Mouse (Mus musculus) ovary, adult 18-20 months (tissue): ENCODE data around the gene Fbxw7.
"Not testable (repeated sequence)": the region's sequence is repeated elsewhere in the genome, so short reads cannot be mapped to it uniquely, and the experiment has no call there.

Experiments
- DNase-seq: peaks from one replicate; pipeline ENCODE4 v3.0.0; 2022; ENCODE audit warnings: low spot score, mixed read lengths

Gene Fbxw7

GRCm38 (mm10) chr3:84827617-84828016, 12.5 kb downstream of the Fbxw7 start:
- DNase-seq = no peak

GRCm38 (mm10) chr3:84829366-84829765, 14.3 kb downstream of the Fbxw7 start:
- DNase-seq = no peak

GRCm38 (mm10) chr3:84836029-84836428, 21.0 kb downstream of the Fbxw7 start:
- DNase-seq = no peak

GRCm38 (mm10) chr3:84837984-84838383, 22.9 kb downstream of the Fbxw7 start:
- DNase-seq = no peak

- no peak for DNase-seq
These were observed 24.4 kb downstream of the Fbxw7 start for GRCm38 (mm10) chr3:84839499-84839898.

GRCm38 (mm10) chr3:84841271-84841670, 26.2 kb downstream of the Fbxw7 start:
- DNase-seq = no peak

GRCm38 (mm10) chr3:84842793-84843192, 27.7 kb downstream of the Fbxw7 start:
- no peak for DNase-seq

GRCm38 (mm10) chr3:84843594-84843993, 28.5 kb downstream of the Fbxw7 start:
- DNase-seq = no peak

GRCm38 (mm10) chr3:84848798-84849197, 33.7 kb downstream of the Fbxw7 start:
- no peak for DNase-seq

- no peak for DNase-seq
These were observed 35.4 kb downstream of the Fbxw7 start for GRCm38 (mm10) chr3:84850418-84850817.

- DNase-seq = no peak
These were observed 36.7 kb downstream of the Fbxw7 start for GRCm38 (mm10) chr3:84851801-84852200.

- DNase-seq = no peak
These were observed 37.8 kb downstream of the Fbxw7 start for GRCm38 (mm10) chr3:84852877-84853276.

- no peak for DNase-seq
These were observed 39.4 kb downstream of the Fbxw7 start for GRCm38 (mm10) chr3:84854440-84854839.

GRCm38 (mm10) chr3:84860669-84861068, 45.6 kb downstream of the Fbxw7 start:
- DNase-seq = no peak

GRCm38 (mm10) chr3:84861817-84862216, 46.7 kb downstream of the Fbxw7 start:
- not testable (repeated sequence) for DNase-seq

GRCm38 (mm10) chr3:84865684-84866083, 50.6 kb downstream of the Fbxw7 start:
- no peak for DNase-seq

- DNase-seq = no peak
These were observed 51.8 kb downstream of the Fbxw7 start for GRCm38 (mm10) chr3:84866866-84867265.

- DNase-seq = no peak
These were observed 52.4 kb downstream of the Fbxw7 start for GRCm38 (mm10) chr3:84867434-84867975.

GRCm38 (mm10) chr3:84867991-84868390, 52.9 kb downstream of the Fbxw7 start:
- DNase-seq = no peak

GRCm38 (mm10) chr3:84870126-84870525, 55.1 kb downstream of the Fbxw7 start:
- no peak for DNase-seq

GRCm38 (mm10) chr3:84875306-84875705, 60.2 kb downstream of the Fbxw7 start:
- no peak for DNase-seq

GRCm38 (mm10) chr3:84876211-84876610, 61.1 kb downstream of the Fbxw7 start:
- no peak for DNase-seq

GRCm38 (mm10) chr3:84883817-84884483, 68.9 kb downstream of the Fbxw7 start:
- peak; percentile 37 for DNase-seq

- no peak for DNase-seq
These were observed 74.6 kb downstream of the Fbxw7 start for GRCm38 (mm10) chr3:84889648-84890047.
